Mouse (Mus musculus) spleen, postnatal 4 days (tissue): ENCODE measurements around the gene Card9.
"Not testable (repeated sequence)": the region's sequence is repeated elsewhere in the genome, so short reads cannot be mapped to it uniquely, and the experiment has no call there.

ENCODE experiments used
- DNase-seq, 2 experiments: peaks; one replicate each; pipeline ENCODE4 v3.0.0; 2022; ENCODE audit warnings: low spot score in 2 of 2

Card9 gene

DNA sequence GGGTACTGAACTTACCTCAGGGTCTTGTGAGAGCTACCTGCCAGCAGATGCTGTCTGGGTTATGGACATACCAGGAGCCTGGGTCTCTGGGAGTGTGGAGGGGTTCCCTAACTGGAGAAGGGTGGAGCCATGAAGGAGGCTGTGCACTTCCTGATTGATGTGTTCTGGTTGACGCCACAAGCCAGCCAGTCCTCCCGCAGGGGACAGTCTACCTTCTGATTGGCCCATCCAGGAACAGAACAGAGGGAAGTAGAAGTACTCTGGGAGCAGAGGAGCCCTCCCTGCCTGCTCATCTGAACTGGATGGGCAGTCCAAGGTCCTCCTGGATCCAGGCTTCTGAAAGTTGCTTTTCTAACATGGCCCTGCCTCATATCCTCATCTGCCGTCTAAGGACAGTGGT is at the start of gene Card9:
Gene Card9 (minus strand): TSS at position 147 of the 400 bp plus-strand sequence.
- peak in 1 of 2 experiments; percentile 30 for DNase-seq

DNA sequence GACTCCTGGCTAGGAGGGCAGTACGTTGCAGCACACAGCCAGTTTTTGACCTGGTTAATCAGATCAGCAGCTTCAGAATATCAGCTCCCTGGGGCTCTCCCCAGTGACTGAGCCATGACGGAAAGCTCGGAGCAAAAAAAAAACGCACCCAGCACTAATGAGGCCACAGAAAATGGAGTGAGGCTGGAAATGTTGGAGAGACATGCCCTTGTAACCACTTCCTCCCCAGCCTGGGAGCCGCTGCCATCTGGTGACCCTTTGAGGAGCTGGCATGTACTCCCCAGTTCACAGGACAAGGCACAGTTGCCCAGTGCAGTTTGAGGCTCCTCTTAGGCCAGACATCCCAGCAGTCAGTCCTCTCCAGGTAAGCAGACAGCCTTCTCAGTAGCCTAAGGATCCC is 49.4 kb upstream of the Card9 start:
- DNase-seq, result no peak

DNA sequence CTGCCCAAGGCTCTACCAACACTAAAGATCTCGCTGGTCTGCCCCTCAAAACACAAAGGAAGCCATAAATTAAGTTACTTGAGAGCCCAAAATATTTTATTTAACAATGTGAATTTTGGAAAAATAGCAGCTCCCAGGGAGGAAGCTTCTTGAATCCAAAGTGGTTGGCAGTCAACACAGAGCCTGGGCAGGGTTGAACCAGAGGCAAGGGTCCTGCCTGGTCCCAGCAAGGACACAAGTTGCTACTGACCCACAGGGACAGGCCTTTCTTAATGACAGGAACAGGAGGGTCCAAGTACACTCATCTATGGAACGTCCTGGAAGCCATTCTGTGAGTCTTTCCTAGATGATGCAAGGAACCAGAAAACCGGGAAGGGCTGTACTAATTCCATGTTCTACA is 48.6 kb upstream of the Card9 start:
- DNase-seq, result no peak

DNA sequence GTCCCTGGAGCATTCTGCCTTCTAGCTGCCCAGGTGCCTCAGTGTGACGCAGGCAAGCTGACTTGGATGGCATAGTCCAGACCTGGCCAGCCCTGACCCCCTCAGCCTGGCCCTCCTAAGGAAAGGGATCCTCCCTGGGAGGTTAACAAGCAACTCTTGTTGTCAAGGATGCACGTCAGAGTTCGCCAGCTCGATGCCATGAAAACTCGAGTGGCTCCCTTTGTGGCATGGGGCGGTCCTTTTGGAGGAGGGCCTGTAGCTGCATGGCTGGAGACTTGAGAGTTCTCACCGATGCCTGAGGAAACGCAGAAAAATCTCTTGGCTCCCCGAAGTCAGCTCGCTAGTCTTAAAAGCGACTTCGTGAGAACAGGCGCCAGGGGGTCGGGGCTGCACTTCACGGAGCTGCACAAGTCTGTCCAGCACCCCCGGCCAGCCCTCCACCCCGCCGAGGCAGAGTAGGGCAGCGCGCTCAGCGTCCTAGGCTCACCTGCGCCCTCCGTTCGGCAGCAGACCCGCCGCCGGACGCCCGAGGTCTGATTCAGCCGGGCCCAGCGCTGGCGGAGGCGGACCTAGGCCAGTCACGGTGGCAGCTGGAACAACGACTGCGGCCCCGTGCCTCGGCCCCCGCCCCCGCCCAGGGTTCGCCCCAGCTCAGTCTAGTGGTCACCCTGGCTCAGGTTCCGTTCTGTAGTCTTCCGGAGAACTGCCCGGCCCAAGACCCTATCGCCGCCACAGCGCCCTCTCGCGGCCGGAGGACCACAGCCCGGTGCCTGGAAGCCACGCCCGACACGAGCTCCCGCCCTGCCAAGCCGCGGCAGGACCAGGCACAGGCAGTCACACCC is 48.0 kb upstream of the Card9 start, which contains the start of gene Inpp5e:
Gene Inpp5e (minus strand): TSS at position 689 of the 842 bp plus-strand sequence.
- DNase-seq, result peak; percentile 99 to 100

DNA sequence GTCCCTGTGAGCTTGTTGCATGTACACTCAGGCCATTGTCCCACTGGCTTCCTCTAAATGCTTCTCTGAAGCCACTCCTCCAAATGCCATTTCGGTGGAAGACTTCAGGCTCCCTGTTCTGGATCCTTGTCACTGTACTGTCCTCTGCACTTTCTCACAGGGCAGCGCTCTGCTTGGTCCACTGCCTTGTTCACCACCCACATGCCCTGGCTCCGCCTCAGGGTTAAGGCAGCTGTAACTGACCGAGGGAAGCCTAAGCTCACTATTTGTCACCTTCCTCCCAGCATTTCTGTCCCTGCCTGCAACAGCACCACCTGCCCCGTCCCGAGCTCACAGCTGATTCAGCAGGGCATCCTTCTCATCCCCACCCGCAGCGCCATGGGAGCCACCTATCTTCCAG is 42.6 kb upstream of the Card9 start:
- DNase-seq, result no peak

DNA sequence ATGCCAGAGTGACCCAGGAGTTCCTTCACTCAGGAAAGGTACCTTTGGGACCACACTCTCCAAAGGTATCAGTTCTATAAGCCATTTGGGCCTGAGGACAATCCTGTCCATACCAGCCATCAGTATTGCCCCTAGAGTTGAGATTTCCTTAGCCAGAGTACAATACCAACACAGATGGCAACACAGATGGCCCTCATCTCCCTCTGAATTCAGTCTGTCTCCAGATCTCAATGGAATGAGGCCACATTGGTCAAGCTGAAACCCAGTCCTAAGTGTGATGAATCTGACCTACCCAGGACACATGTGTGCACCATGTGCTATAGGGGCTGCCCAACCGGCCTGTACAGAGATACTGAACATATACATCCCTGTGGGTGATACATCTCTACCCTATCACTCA is 41.5 kb upstream of the Card9 start:
- DNase-seq, result no peak

DNA sequence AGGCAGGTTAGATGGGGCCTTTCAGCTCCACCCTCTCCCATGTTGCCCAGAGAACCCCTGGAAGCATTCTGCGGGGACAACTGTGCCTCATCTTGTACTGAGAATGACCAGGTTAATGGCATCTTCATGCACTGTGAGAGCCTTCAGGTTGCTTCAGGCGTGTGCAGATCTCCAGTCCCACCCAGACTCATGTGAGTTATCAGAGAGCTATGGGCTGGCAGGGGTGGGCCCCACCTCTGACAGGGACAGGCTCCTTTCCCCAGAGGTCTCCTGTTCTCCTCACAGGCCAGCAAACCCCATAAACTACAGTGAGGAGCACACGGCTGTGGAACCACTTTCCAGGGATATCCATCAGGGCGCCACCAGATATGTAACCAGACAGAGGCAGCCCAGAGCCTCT is 40.3 kb upstream of the Card9 start:
- no peak for DNase-seq

DNA sequence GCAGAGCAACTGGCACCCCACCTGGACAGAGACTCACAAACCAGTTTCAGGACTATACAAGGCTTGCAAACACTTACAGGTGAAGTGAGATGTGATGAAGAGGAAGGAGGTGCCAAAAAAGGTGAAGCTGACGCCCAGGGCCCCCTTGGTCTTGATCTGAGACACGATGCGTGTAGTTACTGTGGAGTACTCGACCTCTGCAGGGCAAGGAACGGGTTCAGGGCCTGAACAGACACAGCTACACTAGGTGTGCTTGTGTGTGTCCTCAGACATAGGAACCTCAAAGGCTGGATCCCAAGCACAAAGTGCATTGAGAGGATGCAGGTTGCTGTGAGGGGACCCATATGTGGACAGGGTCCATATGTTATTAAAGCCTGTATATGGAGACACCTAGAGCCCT is 39.6 kb upstream of the Card9 start:
- no peak for DNase-seq

DNA sequence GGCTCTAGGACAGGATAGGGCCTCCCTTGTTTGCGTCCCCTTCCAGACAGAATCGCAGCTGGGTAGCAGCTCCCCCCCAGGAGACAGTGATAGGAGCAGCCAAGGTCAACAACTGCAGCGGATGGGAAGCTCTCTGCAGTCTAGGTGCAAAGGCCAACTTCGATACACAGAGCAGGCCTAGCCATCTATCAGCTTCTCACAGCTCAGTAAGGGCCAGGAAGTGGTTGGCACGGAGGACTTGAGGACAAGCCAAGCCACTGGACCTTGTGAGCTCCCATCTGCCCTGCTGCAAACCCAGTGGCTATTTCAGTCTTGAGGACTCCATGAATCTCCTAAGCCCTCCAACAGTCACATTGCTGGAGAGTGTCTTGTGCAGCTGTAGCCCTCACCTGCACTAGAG is 38.9 kb upstream of the Card9 start:
- DNase-seq, result no peak

DNA sequence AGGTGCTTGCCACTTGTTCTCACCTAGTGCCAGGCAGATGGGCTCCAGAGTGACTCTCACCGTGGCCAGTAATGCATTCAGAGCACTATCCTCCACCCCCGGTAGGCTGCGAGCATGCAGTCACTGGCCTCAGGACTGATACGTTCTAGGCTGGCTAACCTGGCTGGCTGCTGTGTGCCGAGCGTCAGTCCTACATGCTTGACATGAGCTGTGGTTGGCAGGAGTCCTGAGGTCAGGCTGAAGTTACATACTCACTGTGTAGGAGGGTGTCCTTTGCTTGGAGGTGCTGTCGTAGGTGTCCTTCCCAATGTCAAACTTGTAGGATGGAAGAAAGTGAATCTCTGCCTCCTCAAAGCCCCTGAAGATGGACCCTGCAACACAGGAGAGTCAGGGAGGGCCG is 38.3 kb upstream of the Card9 start:
- no peak for DNase-seq

DNA sequence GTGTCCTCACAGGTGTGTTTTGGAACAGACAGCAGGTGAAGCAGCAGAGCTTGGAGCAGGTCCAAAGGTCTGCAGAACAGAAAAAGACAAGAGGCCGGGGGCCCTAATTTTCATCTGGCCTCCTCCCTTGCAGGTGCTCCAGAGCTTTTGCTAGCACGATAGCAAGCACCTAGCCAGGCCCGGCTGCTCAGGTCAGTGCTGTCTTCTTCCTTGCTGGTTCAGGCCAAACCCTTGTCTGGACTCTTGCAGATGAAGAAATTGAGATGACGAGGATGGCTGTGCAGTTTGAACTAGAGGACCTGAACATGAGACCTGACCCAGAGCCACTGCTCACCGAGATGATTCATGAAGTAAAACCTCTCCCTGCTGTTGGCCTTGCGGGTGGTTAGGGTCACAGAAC is 30.9 kb upstream of the Card9 start:
- no peak for DNase-seq

DNA sequence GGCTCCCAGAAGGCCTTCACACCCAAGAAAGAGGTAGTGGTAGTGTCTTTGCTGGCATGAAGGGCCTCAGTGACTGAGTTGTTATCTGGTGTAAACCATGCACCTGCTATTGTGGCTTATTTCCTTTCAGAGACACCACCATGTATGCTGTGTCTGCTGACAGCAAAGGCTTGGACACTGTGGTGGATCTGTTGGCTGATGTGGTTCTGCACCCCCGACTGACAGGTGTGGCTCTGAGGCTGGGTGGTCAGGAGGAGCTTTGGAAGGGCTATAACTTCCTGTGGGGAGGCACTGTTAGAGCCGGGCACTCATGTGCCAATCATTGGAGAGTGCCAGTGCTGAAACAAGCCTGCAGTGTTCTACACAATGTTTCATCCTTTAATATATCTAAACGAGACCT is 30.2 kb upstream of the Card9 start:
- no peak for DNase-seq

DNA sequence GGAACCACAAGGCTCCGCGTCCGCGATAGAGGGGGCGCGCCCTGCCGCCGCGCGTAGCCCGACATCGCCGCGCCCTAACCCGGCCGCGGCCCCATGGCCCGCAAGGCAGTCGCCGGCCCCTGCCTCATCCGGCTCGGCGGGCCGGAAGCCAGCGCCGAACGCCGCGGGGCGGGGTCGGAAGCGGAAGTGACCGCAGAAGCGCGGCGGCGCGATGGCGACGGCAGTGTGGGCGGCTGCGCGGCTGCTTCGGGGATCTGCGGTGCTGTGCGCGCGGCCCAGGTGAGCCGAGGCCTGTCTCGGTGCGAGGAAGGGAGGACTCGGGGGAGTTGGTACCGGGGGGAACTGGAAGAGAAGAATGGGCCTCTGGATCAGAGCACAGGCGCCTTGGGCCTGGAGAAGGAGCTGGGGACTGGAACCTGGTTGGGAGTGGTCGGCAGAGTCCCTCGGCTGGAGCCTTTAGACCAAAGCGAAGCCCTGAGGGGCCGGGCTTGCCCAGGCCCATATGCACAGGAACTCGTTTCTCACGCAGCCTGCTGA is 28.5 kb upstream of the Card9 start, which contains the start of the genes Entr1 and Pmpca:
Gene Entr1 (minus strand): TSS at position 163 of the 537 bp plus-strand sequence.
Gene Pmpca (plus strand): TSS at position 186 of the 537 bp plus-strand sequence.
- DNase-seq, result peak; percentile 84 to 93

DNA sequence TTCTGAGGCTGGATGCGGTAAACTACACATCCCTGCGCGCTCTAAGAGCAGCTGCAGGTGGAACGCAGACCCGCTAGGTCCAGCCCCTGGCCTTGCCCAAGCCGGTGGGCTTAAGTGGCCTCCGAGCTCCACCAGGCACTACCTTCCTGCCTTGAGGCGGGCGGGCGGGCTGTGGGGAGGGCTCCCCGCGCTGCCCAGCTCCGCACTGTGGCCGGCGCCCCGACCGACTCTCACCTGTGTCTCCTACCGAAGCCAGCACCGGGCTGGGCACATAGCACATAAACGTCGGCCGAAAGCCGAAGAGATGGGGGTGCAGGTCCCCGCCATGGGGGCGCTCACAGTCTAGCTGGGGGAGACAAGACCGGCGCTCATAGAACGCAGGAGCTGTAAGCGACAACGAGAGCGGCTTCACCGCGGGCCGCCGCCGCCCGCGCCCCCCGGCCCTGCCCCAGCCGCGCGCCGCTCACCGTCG is 28.0 kb upstream of the Card9 start:
- peak; percentile 41 to 80 for DNase-seq

DNA sequence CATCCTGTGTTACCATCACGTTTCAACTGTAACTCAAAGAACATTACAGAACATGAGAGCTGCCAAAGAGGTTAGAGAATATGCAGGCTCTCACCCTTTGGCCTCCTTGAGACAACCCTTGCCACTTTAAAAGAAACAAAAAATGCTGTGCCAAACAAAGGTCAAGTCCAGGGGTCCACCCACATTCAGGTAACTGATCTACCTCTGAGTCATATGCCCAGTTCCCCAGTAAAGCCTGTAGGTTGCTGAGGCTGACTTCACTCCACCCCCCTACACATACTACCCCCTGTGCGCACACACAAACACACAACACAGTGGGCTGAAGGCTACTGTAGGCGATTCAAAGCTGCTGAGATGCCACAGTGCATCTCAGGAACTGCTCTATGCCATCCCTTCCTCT is 27.0 kb upstream of the Card9 start:
- no peak for DNase-seq

DNA sequence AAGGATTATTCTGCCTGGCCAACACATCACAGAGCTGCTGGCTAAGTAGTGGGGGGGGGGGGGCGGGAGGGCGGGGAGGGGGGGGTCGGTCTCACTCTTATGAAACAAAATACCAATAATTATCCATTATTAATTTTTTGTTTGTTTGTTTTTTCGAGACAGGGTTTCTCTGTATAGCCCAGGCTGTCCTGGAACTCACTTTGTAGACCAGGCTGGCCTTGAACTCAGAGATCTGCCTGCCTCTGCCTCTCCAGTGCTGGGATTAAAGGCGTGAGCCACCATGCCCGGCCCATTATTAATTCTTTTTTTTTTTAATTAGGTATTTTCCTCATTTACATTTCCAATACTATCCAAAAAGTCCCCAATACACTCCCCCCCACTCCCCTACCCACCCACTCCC is 20.2 kb upstream of the Card9 start:
- not testable (repeated sequence) for DNase-seq

DNA sequence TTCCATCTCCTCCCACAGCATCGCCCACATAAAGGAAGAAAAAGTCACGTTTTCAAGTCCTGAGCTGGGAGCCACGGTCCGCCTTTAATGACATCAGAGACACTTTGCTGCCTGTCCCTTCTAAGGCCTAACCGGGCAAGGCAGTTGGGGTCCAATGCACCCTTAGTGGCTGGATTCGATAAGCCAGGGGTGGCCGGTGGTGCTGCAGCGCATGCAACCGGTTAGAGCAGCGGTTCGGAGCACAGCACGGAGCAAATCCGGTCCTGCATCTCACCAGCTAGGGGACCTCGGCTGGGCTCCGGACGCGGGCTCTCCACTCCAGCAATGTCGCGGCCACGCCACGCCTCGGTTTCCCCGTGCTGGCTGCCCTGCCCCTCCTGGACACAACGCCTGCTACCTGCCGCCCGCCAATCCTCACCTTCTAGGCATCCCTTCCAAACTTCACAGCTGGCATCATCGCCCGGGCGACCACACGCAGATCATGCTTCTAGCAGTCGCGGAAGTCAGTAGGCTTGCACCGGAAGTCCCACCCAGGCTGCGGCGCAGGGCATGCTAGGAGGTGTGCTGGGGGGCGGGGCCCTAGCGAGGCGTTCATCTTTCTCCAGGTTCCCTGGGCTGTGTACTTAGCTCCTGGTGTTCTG is 19.5 kb upstream of the Card9 start, which contains the start of gene Snapc4:
Gene Snapc4 (minus strand): TSS at position 523 of the 641 bp plus-strand sequence.
- DNase-seq, result peak; percentile 81 to 90

DNA sequence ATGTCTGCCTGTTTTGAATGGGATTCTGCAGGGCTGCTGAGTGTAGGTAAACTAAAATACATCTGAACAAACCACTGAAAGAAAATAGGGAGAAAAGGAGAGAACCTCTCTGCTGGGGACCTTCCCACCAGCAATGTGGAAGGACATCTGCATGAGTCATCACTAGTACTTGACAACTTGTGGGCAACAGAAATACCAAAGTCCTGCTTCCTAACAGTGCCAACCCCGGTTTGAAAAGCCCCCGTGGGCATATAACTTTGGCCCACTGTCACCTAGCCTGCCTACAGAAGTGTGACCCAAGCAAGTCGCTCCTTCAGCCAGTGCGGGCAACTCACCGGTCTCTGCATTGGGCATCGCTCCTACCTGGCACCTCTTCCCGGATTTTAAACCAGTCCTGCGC is 11.7 kb upstream of the Card9 start:
- DNase-seq, result no peak

DNA sequence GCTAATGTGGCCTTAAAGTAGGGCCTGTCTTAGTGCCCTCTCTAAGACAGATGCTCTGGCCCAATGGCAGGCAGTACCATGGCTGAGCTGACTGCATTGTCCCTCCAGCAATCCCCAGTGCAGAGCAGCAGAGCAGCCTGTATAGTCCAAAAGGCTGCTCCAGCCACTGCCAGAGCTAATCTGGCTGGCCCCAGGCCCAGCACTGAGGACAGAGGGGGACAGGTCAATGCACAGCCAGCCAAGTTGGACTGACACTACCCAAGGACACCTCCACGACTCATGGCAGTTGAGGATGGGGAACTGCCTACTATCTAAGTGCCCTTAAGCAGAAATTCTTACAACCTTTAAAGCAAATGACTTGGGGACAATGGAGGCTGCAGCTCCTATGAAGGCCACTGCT is 7.9 kb upstream of the Card9 start:
- DNase-seq, result no peak

DNA sequence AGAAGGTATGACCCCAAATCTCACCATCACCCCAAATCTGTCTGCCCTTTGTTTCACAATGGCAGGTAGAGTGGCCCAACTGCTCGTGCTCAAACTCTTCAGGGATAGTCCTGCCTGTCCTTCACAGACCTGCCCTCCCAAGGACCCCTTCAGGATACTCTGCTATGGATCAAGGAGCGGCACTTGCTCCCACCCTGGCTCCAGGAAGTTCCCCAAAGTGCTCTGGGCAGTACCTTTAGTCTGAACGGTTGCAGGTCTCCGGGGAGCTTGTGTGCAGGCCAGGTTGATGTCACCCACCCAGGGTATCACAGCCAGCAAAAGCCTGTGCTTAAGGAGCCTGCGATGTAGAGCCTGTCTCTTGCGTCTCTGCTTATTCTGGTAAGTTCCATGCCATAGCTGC is 7.2 kb upstream of the Card9 start:
- no peak for DNase-seq

DNA sequence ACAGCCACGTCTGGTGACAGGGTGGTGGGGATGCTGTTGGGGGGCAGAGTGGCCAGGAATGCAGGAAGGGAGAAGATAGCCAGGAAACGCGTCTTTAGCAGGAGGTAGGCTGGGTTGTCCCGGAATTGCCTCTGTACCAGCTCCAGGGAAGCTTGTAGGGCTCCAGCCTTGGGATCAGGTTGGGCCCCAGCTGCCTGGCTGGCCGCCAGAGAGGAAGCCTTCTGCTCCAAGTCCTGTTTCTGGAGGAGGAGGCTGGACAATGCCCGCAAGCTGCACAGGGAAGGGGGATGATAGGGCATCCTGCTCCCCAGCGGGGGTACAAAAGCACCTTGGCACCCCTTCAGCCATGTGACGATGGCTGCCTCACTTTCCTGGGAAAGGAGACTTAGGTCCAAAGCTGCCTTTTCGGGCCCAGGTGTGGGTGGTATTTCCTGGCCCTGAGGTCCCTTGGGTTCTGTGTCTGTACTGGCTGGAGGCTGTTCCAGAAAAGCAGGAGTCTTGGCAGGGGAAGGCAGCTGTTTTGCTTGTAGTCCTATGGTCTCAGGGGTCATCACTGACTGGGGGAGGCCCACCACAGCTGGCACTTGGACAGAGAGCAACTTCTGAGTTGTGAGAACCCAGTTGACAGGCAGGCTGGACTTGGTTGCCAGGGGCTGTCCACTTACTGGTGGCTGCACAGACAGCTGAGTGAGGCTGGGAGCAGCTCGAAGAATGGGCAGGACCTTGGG is 4.2 kb upstream of the Card9 start:
- DNase-seq, result no peak

DNA sequence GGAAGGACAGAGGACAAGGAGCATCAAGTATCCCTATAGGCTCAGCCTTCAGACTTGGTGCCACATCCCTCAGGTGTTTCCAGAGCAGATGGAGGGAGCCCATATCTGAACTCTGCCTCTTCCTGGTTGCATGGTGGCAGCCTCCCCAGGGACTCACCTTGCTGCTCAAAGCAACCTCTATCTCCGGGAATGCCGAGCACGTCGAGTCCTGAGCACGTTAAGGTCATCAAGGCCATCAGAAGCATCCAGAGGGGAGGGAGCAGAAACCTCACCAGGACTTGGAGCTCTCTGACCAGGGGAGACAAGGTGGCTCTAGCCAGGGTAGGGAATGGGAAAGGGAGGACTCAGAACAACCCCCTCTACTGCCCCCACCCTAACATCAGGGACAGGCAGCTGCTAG is 2.8 kb upstream of the Card9 start:
- DNase-seq, result no peak
